Mouse (Mus musculus): Measurements from ENCODE around the gene Aurkb. TPM values are rescaled to one million over a fixed set of nuclear protein-coding genes. Genes with fewer than 3 reads are reported as not detected.
"Not testable (repeated sequence)": the region's sequence is repeated elsewhere in the genome, so short reads cannot be mapped to it uniquely, and the experiment has no call there.

Aurkb gene
- 1 to 10 TPM; 2.1 to 2.3 TPM for total RNA-seq (2021)
- long read RNA-seq, experiment 1, partial matches to known transcripts, result 0 of 1 reads
- long read RNA-seq, experiment 1, other reads (novel, unspliced or antisense), result 1 of 1 reads
- long read RNA-seq, experiment 2, partial matches to known transcripts, result 0 of 4 reads
- long read RNA-seq, experiment 2, other reads (novel, unspliced or antisense), result 1 of 4 reads

DNA sequence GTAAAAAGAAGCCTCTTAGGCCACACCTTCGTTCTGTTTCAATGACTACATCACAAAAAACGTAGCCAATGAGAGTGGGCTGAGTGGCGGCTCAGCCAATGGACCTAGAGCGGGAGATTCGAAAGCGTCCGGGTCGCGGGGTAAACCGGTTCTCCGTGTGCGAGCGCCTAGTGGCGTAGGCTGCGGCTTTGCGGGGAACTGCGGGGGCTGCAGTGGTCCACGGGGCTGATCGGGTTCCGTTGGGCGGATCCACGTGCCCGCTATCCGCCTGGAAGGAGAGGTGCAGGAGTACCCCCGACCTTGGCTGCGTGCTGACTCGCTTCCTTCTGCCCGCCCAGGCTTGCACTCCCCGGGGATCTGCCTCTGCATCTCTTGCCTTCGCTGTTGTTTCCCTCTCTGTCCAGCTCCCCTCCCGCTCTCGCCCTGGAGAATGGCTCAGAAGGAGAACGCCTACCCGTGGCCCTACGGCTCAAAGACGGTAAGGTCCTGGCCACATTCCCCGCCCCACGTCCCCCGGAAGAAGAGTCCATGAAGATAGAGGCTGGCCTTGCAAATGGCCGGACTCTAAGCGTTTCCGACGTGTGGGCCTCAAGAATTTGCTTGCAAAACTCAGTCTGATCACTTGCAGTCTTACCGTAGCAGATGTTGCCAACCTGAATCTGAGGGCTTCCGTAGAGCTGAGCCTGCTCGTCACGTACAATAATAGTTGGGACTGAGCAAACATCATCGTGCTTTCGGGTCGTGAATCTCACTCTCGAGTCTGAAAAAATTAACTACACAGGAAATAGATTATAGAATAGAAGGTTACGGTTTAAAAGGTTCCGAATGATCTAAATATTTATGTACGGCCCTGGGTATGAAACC lies at the start of gene Aurkb:
Gene Aurkb (plus strand): TSS at position 117 of the 864 bp plus-strand sequence.
- DNase-seq (ENCODE audit: low spot score in 2 of 2), result peak; percentile 64 to 82

DNA sequence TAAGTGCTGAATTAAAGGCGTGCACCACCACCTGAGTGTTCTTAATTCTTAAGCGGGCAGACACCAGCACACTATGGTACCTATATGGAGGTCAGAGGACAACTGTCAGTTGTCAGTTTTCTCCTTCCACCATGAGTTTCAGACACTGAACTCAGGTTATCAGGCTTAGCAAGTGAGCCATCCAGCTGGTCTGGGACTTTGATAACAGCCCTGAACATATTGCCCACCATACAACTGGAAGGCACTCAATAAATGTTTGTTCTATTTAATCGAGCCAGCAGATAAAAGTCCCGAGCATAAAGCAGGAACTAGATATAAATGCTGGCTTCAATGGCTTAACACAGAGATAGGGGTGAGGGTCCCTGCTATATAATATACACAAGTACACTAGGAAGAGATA lies 48.4 kb upstream of the Aurkb start:
- no peak for DNase-seq (ENCODE audit: low spot score in 2 of 2)

GRCm38 (mm10) chr11:69002782-69003181 lies 42.7 kb upstream of the Aurkb start:
- DNase-seq (ENCODE audit: low spot score in 2 of 2), result not testable (repeated sequence)

- no peak for DNase-seq (ENCODE audit: low spot score in 2 of 2)
These were observed 41.9 kb upstream of the Aurkb start for GRCm38 (mm10) chr11:69003592-69003991.

GRCm38 (mm10) chr11:69005193-69005592 lies 40.3 kb upstream of the Aurkb start:
- DNase-seq (ENCODE audit: low spot score in 2 of 2), result no peak

DNA sequence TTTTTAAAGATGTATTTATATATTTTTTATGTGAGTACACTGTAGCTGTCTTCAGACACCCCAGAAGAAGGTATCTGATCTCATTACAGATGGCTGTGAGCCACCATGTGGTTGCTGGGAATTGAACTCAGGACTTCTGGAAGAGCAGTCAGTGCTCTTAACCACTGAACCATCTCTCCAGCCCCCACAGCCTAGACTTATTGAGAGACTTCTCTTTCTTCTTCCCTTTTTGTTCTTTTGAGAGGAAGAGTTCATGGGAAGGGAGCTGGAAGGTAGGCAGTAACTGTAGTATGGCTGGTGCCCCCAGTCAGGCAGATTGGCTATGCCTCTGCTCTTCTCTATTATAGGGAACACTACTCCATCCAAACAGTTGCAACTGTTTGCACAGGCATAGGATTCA lies 38.9 kb upstream of the Aurkb start:
- DNase-seq (ENCODE audit: low spot score in 2 of 2), result not testable (repeated sequence)

DNA sequence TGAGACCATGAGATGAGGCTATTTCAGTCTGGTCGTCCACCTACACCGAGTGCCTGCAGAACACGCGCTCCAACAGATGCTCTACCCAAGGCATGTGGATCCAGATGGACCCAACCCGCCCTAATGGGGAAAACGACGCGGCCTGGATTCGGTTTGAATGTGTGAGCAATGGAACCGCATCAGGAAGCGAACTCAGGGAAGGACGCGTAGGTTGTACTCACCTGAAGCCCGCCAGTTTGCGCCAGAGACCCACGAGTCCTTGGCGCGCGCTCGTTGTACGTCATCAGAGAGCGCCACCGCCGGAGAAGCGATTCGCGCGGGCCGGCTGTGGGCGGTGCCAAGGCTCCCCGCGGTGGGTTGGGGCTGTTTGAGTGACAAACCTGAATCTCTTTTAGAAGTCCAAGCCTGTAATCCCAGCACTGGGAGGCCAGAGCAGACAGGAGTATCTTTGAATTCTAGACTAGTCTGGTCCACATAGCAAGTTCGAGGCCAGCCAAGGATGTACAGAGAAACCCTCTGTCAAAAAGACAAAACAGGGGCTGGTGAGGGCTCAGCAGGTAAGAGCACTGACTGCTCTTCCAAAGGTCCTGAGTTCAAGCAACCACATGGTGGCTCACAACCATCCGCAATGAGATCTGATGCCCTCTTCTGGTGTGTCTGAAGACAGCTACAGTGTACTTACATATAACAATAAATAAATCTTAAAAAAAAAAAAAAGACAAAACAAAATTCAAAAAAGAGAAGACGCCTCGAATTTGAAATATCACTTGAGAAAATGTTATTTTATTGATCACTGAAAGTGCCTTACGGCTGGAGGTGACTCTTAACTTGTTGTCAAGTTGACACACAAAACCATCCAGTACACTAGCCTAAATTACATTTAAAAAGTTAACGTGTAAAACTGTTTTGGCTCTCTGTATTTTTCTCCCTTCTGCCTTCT lies 37.0 kb upstream of the Aurkb start, which contains the start of gene Pfas:
Gene Pfas (minus strand): TSS at position 279 of the 940 bp plus-strand sequence.
- DNase-seq (ENCODE audit: low spot score in 2 of 2), result peak; percentile 91 to 92

GRCm38 (mm10) chr11:69009508-69009907 lies 35.9 kb upstream of the Aurkb start:
- DNase-seq (ENCODE audit: low spot score in 2 of 2), result no peak

- DNase-seq (ENCODE audit: low spot score in 2 of 2), result no peak
These were observed 34.8 kb upstream of the Aurkb start for GRCm38 (mm10) chr11:69010400-69011323.

DNA sequence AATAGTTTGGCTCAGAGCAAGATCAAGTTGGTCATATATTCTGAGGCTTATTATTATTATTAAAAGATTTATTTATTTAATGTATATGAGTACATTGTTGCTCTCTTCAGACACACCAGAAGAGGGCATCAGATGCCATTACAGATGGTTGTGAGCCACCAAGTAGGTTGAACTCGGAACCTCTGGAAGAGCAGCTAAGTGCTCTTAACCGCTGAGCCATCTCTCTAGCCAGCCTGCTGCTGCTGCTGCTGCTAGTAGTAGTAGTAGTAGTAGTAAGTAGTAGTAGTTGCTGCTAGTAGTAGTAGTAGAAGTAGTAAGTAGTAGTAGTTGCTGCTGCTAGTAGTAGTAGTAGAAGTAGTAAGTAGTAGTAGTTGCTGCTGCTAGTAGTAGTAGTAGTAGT lies 34.0 kb upstream of the Aurkb start:
- DNase-seq (ENCODE audit: low spot score in 2 of 2), result not testable (repeated sequence)

DNA sequence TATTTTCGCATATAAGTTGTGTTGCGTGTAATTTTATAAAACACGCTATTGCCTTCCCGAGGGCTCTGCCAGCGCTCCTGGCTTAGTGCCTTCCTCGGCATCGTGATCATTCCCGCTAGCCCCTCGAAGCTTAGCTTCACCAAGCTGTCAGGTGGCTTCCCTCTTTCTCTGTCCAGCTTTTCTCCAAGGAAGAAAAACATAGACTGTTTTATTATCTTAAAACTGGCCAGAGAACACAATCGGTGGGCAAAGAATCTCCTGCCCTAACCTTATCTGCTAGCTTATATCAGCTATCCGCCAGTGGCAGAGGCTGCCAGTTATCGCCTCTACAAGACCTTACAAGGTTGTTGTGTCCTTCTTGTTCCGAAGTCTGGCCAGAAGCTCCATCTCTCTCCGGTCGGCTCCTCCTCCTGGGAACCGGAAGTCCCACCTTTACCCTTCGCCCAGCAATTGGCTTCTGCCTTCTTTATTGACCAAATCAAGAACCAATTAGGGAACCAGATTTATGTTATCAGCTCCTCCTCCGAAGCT lies 33.3 kb upstream of the Aurkb start:
- peak; percentile 85 to 94 for DNase-seq (ENCODE audit: low spot score in 2 of 2)

GRCm38 (mm10) chr11:69015644-69016441 lies 29.6 kb upstream of the Aurkb start, which contains the start of gene Ctc1:
TSS of gene Ctc1 (plus strand) at chr11:69015911.
- peak; percentile 89 to 91 for DNase-seq (ENCODE audit: low spot score in 2 of 2)

- no peak for DNase-seq (ENCODE audit: low spot score in 2 of 2)
These were observed 28.7 kb upstream of the Aurkb start for GRCm38 (mm10) chr11:69016755-69017154.

DNA sequence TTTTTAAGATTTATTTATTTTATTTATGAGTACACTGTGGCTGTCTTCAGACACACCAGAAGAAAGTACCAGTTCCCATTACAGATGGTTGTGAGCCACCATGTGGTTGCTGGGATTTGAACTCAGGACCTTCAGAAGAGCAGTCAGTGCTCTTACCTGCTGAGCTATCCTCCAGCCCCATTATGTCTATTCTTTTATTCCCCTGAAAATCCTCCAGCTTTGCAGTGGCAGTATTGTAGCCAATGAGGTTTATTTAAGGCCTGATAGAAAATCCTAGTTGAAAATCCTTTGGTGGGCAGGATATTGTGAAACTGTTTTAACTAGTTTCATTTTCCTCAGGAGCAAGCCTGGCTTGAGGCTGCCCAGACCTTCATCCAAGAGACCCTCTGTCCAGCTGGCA lies 24.8 kb upstream of the Aurkb start:
- no peak for DNase-seq (ENCODE audit: low spot score in 2 of 2)

DNA sequence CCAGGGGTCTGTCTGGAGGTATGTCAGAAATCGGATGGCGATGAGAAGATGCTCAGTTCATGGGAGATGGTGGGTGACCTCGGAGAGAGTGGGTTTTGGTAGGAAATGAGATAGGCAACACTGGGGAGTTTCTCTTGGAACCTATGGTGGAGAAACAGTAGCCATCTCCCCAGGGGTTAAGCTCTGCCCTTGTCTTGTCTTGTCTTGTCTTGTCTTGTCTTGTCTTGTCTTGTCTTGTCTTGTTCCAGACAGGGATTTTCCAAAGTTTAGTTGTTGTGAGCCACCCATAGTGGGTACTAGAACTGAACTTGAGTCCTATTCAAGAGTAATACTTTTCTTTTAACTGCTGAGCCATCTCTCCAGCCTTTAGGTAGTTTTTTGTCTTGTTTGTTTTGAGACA lies 18.9 kb upstream of the Aurkb start:
- DNase-seq (ENCODE audit: low spot score in 2 of 2), result no peak

GRCm38 (mm10) chr11:69028805-69029204 lies 16.6 kb upstream of the Aurkb start:
- DNase-seq (ENCODE audit: low spot score in 2 of 2), result no peak

- no peak for DNase-seq (ENCODE audit: low spot score in 2 of 2)
These were observed 11.9 kb upstream of the Aurkb start for GRCm38 (mm10) chr11:69033552-69033951.

DNA sequence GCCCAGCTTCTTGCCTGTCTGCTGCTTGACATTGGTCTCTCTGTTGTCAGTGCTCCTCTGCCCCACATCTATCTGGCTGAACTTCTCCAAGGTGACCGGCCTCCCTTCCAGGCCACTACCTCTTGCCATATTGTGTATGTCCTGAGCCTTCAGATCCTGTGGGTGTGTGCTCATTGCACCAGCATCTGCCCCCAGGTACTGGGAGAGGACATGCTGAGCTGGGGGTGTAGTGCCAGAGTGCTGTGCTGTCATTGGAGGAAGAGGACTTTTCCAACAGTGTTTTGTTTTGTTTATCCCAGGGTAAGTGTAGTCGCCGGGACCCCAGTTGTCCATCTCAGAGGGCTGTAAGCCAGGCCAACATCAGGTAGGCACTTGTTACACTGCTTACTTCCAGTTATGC lies 10.9 kb upstream of the Aurkb start:
- no peak for DNase-seq (ENCODE audit: low spot score in 2 of 2)

DNA sequence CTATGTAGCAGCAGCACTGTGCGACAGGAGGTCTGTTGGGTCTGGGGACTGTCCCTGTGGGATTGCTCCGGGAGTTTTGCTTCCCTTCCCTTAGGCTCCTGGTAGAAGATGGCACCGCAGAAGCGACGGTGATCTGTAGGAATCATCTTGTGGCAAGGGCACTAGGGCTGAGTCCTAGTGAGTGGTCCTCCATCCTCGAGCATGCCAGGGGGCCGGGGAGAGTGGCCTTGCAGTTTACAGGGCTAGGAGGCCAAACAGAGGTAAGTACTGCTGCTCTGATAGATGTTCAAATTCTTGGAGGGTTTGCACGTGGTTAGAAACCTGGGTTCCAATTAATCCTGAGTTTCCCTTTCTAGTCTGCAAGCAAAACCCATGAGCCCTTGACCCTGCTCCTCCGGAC lies 10.0 kb upstream of the Aurkb start:
- no peak for DNase-seq (ENCODE audit: low spot score in 2 of 2)
